Mouse (Mus musculus) forelimb bud, embryonic 11.5 days (tissue): ENCODE results near the gene Paqr7.

Experiments
- DNase-seq: peaks from one replicate; pipeline ENCODE4 v3.0.0-alpha.2; 2012; ENCODE audit warnings: low read depth, low spot score

The Paqr7 gene

DNA sequence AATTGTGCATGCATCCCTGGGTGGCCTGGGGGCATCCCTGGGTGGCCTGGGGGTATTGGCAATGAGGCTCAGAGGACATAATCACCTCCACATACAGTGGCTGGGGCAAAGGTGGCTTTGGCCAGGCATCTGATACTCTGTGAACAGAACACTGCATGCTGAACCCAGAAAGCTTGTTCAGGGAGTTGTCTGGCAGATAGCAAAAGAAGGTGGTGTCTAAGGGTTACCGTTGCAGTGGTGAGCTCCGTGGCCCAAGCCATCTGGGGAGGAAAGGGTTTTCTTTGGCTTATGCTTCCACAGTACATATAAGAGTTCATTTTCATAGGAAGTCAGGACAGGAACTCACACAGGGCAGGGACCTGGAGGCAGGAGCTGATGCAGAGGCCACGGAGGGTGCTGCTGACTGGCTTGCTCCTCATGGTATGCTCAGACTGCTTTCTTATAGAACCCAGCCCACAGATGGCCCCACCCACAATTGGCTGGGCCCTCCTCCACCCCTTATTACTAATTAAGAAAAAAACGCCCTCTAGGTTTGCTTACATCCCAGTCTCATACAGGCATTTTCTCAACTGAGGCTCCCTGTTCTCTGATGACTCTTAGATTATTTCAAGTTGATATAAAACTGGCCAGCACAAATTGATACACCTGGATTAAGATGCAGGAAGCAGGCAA lies 7.3 kb downstream of the Paqr7 start:
- no peak for DNase-seq

GRCm38 (mm10) chr4:134505303-134505789 lies 8.8 kb downstream of the Paqr7 start:
- DNase-seq: no peak

- DNase-seq: no peak
Measured at GRCm38 (mm10) chr4:134505966-134506594, 9.6 kb downstream of the Paqr7 start.

- DNase-seq: no peak
Measured at GRCm38 (mm10) chr4:134506713-134507112, 10.2 kb downstream of the Paqr7 start.

- DNase-seq: no peak
Measured at GRCm38 (mm10) chr4:134510396-134510795, 13.9 kb downstream of the Paqr7 start.

- DNase-seq: peak; percentile 89
Measured at GRCm38 (mm10) chr4:134510845-134511411, 14.4 kb downstream of the Paqr7 start, which contains the start of gene Aunip. Aunip (plus strand) TSS chr4:134510999.

GRCm38 (mm10) chr4:134511730-134512129 lies 15.2 kb downstream of the Paqr7 start:
- DNase-seq: no peak

DNA sequence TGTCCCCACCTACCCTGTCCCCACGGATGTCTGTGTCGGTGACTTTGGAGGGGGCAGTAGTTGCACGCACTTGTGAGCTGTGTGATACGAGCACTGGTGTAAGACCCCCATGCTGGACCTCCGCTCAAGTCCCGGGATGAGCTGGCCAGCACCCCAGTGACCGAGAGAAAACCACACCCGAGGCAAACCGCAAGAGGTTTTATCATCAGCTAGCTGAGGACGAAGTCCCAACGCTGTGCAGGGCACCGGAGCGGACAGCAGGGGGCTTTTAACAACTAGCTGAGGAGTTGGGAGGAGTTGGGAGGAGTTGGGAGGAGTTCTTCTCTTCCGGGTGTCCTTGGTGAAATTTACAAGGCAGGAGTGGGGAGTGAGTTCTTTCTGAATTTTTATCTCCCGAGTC lies 16.3 kb downstream of the Paqr7 start:
- no peak for DNase-seq

DNA sequence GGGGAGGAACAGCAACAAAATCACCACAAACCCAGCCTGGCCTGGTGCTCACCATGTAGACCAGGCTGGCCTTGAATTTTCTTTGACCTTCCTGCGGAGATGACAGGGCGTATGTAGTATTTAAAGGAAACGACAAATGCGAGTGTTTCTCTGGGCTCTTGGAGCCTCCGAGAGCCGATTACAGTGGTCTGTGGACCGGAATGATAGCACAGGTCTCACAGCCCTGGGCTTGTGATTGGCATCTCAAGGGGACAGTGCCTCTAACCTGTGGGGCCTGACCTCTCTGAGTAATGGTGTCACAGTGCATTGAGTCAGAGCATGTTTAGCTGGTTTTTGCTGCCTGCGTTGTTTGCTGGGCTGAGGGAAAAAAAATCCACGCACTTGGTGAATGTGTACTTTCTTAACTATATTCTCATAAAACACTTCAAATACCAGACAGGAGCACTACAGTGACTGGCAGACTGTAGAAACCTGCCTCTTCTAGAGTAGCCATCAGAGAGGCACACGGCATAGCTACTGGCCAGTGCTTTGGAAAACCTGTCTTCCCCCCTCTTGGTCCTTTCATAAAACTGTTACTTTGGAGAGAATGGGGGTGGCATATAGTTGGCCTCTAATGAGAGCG lies 17.9 kb downstream of the Paqr7 start:
- no peak for DNase-seq

DNA sequence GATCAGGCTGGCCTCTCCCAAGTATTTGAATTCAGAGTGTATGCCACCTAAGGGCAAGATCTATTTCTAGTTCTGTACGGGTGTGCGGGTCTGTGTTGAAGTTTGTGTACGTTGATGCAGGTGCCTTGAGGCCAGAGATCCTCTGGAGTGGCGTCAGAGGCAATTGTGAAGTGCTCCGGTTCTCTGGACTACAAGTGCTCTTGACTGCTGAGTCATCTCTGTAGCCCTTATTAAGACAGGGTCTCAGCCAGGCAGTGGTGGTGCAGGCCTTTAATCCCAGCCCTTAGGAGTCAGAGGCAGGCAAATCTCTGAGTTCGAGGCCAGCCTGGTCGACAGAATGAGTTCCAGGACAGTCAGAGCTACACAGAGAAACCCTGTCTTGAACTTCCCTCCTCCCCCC lies 19.1 kb downstream of the Paqr7 start:
- DNase-seq: no peak

DNA sequence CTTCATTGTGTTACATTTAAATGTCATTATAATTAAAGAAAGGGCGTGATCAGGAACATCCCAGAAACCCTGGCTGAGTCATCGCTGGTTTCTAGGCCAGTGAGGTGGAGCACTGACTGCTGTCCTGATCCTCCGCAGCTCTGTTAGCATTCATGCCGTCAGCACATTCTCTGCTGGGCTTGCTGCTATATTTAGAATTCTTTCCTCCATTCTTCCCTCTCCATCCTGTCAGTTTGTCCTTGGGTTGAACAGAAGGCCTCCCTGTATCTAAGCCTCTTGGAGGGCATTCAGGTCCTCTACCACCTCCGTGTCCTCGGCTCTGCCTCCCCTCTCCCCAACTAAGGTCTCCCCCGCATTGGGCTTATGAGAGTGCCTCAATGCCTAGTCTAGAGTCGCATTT lies 20.5 kb downstream of the Paqr7 start:
- no peak for DNase-seq

DNA sequence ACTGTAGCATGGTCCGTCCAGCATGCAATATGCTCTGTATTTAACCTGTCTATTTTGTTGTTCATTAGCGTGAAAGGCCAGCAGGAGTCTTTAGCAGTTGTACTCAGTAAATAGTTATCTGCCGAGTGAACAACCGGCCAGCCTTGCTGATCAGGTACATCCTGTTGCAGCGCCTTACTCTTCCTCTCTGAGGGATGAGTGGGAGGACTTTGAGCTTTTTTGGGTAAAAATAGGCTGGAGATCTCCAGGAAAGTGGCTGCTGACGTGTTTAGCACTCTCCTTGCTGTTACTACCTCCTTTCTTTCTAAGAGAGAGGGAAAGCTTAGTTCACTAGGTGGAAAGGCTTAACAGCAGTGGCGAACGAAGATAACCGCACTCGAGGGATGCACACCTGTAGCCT lies 21.2 kb downstream of the Paqr7 start:
- no peak for DNase-seq

DNA sequence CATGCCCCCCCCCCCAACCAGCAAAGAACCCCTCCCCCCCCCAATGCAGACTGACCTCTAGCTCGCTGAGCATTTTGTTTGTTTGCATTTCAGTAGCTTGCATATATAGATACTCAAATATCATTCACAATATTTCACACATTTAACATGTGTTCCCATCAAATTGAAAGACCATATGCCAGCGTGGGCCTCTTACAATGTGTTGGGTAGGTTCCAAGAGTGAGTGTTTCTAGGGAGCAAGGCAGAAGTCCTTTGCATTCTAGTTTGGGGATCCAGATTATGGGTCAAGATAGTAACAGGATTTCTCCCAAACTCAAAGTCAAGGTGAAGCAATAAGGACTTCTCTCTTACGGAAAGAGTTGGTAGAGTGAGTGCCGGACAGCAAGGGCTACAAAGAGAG lies 22.0 kb downstream of the Paqr7 start:
- DNase-seq: no peak

DNA sequence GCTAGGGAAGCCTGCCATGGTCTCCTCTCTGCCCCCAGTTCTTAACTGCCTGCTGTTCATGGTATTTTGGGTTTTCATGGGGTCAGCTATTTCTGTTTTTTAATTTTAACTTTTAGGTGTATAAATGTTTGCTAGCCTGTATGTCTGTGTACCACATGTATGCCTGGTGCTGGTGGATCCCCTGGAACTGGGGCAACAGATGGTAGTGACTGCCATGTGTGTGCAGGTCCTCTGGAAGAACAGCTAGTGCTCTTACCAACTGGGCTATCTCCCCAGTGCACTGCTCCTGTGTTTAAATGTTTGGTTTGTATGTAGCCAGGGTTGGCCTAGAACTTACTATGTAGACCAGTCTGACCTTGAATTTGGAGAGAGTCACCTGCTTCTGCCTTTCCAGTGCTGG lies 22.8 kb downstream of the Paqr7 start:
- DNase-seq: no peak

- DNase-seq: no peak
Measured at GRCm38 (mm10) chr4:134523447-134523846, 26.9 kb downstream of the Paqr7 start.

DNA sequence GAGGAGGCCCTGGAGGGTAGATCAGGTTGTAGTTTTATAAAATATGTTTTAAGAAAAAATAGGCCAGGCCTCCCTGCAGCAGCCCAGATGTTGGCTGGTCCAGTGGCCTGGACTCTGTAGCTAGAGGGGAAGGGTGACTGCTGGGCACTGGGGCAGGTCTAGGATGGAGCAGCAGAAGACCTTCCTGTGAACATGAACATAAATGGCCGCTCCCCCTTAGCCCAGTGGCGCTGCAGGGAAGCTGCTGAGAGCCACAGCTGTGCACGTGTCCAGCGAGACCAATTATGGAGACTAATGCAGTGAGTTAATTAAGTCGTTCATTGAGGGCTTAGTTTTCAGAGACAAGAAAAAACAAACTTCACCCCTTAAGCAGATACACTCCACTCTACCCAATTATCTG lies 29.3 kb downstream of the Paqr7 start:
- no peak for DNase-seq

DNA sequence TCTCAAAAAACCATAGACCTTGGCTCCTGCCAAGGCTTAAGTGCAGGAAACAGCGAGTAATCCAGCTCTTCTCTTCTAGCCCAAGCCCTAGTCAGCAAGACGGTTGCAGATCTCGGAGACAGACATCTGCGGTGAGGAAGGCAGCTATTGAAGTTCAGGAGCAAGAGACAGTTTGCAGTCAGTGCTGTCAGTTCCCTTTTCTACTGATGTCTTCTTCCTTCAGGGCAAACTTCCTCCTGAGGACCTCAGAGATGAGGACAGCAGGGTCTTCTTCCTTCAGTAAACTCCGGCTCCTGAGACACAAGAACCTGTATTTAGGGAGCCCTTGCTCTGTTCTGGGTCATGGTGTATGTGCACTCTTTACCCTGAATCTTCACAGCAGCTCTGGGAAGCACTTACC lies 29.7 kb downstream of the Paqr7 start:
- DNase-seq: no peak

DNA sequence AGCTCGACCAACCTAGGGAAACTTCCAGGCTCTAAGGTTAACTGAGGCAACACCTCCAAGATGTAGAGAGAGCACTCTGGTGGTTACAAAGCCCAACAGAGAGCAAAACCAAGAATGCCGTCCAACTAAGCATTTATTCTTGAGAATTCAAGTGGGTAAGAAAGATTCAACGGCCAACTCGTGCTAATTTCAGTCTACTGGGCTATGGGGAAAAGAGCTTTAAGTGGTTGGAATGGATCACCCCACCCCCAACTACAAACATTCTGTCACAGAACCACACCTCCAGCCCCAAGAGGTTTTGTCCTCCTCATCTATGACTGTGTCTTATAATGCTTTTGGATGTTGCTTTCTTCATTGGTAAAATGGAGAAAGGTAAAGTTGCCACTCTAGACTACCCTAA lies 36.4 kb downstream of the Paqr7 start:
- no peak for DNase-seq

GRCm38 (mm10) chr4:134533421-134533820 lies 36.9 kb downstream of the Paqr7 start:
- no peak for DNase-seq

GRCm38 (mm10) chr4:134534124-134534886 lies 37.8 kb downstream of the Paqr7 start:
- DNase-seq: no peak

DNA sequence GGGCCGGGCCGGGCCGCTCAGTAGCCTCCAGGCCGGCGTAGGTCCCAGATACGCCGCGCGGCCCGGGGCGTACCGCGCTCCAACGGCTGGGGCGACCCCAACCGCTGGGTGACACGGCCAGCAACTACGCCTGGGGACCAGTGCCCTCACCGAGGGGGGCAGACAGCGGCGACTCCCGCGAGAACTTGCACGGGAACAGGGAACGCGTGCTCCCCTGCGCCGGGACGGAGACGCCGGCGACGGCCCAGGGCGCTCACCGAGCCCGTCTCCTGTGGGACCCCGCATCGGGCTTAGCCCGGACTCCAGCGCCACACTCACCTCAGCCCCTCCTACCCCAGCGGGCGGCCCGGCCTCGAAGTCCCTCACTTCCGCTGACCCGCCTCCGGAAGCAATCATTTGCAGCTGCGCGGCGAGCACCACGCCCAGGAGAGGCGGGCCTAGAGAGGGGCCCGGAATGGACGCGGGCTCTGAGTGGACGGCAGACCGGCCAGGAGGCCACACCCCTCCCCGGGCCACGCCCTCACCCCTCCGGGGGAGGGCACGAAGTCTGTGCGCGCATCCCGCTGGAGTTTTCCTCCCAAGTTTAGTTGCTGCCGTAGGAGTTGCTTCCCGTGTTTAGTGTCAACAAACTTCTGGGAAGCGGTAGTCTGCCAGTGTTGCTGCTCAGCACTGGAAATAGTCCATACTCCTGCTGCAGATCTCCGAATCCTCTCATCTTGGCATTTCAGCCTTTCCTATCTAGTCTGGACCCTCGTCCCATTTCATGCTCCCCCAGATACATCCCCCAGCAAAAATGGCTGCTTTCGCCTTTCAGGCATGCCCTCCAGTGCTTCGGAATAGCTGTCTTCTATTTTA lies 38.7 kb downstream of the Paqr7 start, which contains the start of gene Mtfr1l:
TSS of gene Mtfr1l (minus strand) at position 456 of the 855 bp plus-strand sequence.
- DNase-seq: peak; percentile 97
